Mouse (Mus musculus) NIH3T3 (cell line): Measurements from ENCODE around the gene Tmem28.

Source experiments
- DNase-seq: peaks from one replicate; pipeline ENCODE4 v3.0.0-alpha.2; 2012; ENCODE audit warnings: low read depth

Tmem28 gene

GRCm38 (mm10) chrX:99820790-99821395 is at the start of gene Tmem28:
Tmem28 (plus strand) TSS chrX:99821021.
- no peak for DNase-seq

DNA sequence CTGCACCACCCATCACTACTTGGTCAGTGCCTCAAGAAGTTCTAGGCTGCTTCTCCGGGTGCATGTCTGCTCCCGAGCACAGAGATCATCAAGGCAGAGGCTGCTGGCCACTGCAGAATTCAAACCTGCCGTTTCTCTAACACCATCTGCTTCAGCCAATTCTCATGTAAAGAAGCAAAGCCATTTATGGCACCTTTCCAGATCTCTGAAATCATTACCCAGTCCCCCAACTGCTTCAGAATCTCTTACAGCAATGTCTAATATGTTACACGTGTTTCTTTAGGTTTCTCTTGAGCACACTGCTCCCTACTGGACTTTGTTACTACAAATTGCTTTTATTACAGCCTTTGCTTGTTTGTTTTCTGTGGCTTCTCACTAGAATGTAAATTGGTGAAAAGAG is 40.5 kb upstream of the Tmem28 start:
- DNase-seq = no peak

- DNase-seq = peak; percentile 5
These were observed 12.4 kb upstream of the Tmem28 start for GRCm38 (mm10) chrX:99808375-99808774.

GRCm38 (mm10) chrX:99819395-99819935 is 1.4 kb upstream of the Tmem28 start:
- peak; percentile 13 for DNase-seq

- no peak for DNase-seq
These were observed 658 bp upstream of the Tmem28 start for GRCm38 (mm10) chrX:99819936-99820789.

GRCm38 (mm10) chrX:99842090-99842489 is 21.3 kb downstream of the Tmem28 start:
- no peak for DNase-seq

DNA sequence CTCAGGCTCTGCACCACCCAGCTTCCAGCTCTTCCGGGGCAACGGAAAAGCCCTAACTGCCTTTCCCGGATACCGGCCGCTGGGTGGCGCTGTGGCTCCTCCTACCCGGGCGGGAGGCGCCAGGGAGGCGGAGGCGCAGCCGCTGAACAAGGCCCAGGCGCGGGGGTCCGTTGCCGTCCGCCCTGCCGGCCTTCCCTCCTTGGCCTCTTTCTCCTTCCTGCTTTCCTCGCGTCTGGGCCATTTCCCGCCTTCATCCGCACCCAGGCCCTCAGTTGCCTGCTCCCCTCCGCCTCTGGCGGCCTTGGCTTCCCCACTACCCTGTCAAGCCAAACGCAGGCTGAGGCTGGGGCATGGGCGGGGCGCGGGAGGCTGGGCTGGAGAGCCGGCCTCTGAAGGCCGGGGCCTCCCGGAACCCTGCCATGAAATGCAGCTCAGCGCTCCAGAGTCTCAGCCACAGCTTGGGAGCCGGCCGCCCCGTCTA is 32.5 kb downstream of the Tmem28 start:
- DNase-seq = no peak

- DNase-seq = no peak
These were observed 33.0 kb downstream of the Tmem28 start for GRCm38 (mm10) chrX:99853834-99854233.

DNA sequence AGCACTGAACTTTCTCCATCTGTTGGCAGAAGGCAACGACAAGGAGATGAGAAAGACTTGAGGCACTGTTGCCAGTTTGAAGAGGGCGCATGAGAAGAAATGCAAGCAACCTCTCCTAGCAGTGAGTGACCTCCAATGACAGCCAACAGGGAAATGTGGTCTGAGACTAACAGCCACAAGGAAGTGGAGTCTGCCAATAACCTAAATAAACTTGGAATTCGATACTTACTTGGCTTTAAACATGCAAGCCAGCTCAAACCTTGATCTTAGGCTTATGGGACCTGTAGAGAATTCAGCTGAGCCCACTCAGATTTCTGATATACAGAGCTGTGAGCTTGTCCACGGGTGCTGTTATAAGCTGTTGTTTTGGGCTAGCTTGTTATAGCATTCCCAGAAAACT is 51.4 kb downstream of the Tmem28 start:
- DNase-seq = no peak

DNA sequence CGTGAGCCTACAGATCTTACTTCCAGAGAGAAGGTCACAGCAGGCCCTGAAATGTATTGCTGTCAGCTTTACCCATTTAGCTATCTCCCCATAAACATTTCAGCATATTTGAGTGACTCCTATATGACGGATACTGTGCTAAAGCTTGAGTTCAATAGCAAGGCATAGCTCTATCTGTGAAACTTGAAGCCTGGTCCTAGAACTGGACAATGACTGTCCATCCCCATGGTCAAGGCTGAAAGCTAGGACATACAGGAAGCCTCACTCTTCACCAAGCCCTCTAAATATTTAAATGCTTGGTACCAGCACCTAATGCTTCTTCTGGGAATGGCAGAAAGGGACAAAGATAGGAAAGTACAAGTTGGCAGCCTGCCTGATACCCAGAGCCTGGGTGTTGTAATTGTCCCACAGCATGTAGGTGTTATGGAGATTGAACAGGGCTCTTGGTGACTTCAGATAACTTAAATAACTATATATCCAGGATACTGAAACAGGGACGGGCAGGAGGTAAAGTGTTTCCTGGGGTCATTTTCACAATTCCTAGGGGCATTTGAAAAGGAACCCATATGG is 51.9 kb downstream of the Tmem28 start:
- DNase-seq = no peak

DNA sequence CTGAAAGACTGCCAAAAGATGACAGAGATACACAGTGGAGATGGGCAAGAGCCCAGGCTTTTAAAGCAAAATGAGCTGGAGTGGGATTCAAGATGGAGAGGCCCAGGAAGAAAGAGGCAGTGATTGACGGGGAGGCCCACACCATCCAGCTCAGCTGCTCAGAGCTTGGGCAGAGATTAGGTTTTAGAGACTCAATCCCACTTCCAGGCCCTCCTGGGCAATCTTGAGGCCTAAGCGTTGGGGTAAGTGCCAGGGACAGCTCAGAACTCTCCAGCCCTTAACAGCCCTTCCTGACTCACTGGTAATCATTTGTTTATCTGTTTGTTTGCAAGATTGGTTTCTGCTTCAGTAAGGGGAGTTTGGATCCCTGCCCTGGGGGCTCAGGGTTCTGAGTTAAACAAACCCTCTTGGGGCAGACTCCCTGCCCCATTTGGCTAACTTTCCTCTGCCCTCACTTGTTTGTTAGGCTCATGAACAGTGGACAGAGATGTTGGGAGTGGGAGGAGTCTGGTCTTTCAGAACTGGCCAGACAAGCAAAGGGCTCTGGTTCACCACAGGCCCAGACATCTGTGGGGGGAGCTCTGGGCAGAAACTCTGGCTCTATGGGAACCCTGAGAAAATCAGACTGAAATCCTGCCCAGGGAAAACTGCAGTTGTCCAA is 52.6 kb downstream of the Tmem28 start:
- DNase-seq = no peak

DNA sequence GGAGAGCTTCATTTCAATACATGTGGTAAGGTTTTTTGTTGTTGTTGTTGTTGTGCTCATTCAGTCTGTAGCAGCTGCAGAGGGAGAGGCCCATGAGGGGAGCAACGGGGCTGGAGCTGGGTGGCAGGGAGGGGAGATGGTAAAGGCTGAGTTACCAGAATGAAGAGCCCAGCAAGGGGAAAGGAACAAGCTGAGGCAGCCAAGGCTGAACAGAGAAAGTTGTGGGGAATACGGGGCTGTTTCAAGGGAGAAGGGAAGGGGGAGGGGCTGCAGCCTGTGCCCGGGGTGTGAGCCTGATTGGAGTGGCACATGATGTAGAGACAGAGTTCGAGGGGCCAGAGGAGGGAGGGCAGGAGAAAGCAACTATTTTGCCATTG is 53.1 kb downstream of the Tmem28 start:
- no peak for DNase-seq

GRCm38 (mm10) chrX:99876781-99877180 is 56.0 kb downstream of the Tmem28 start:
- no peak for DNase-seq

GRCm38 (mm10) chrX:99883396-99883795 is 62.6 kb downstream of the Tmem28 start:
- no peak for DNase-seq
